In genomic region chr3:96435557-96436091, GRCm38 (mm10) we compare ENCODE assay signal across 8 mouse cellular contexts. TPM values are rescaled to one million over a fixed set of nuclear protein-coding genes. Genes with fewer than 3 reads are reported as not detected.
DNase-seq lines count a peak whose midpoint lies in the region; ATAC-seq and TF ChIP-seq lines count a peak whose summit lies in the region.

No protein-coding gene starts in this region.

- H3K9me3 ChIP-seq in lung, embryonic 16.5 days (ENCODE audit: control insufficient read depth, low read length): no peaks in the 10 kb centered on the region
- no peaks in the 10 kb centered on the region for H3K9me3 ChIP-seq in limb, embryonic 15.5 days

- peak overlapping the region; percentile 38 for H3K4me2 ChIP-seq in lung, embryonic 16.5 days (ENCODE audit: low read depth, low read length)
- H3K4me2 ChIP-seq in limb, embryonic 15.5 days: peak overlapping the region; percentile 34

- H3K36me3 ChIP-seq in lung, embryonic 16.5 days (ENCODE audit: control insufficient read depth, insufficient read depth, low read length): no peaks in the 10 kb centered on the region
- no peaks in the 10 kb centered on the region for H3K36me3 ChIP-seq in limb, embryonic 15.5 days

- peak overlapping the region; percentile 31 for H3K4me3 ChIP-seq in lung, embryonic 16.5 days (ENCODE audit: low read length)
- peak overlapping the region; percentile 28 for H3K4me3 ChIP-seq in limb, embryonic 15.5 days
- H3K4me3 ChIP-seq in cerebellum, adult 2 months (replicated peaks; ENCODE audit: insufficient read depth, low read depth, low read length): no peak overlapping the region

- H3K27me3 ChIP-seq in lung, embryonic 16.5 days (ENCODE audit: control insufficient read depth, insufficient read depth, low read depth, low read length): peaks cover 40% of the 10 kb centered on the region
- H3K27me3 ChIP-seq in limb, embryonic 15.5 days: peaks cover 65% of the 10 kb centered on the region
- H3K27me3 ChIP-seq in cerebellum, adult 2 months (ENCODE audit: control insufficient read depth, insufficient read depth, low read length): no peaks in the 10 kb centered on the region; the same call in 1 of the 2 replicates

- no peak overlapping the region for H3K9ac ChIP-seq in lung, embryonic 16.5 days (ENCODE audit: low read length)
- no peak overlapping the region for H3K9ac ChIP-seq in limb, embryonic 15.5 days

- TF ChIP-seq CTCF in cerebellum, adult 2 months (IDR thresholded peaks at IDR 0.05; ENCODE audit: borderline replicate concordance, insufficient read depth, low read depth, low read length): no peak

- ATAC-seq in lung, embryonic 16.5 days (ENCODE audit: low read depth): no peak
- ATAC-seq in common myeloid progenitor, adult 5-6 weeks (replicated peaks; ENCODE audit: low read depth, poor library complexity, severe bottlenecking): peak; percentile 50
- peak; percentile 42 to 56; a peak in 3 of 4 replicates for ATAC-seq in hematopoietic stem cell, adult 5-6 weeks (replicated peaks in 1 of 2; ENCODE audit: insufficient read depth in 1 of 2, low FRiP score in 2 of 2, low TSS enrichment in 1 of 2, low read depth in 1 of 2, poor library complexity in 2 of 2, severe bottlenecking in 2 of 2)
- no peak for ATAC-seq in limb, embryonic 15.5 days (ENCODE audit: insufficient number of reproducible peaks, low FRiP score, low TSS enrichment, low read depth)

- no peak overlapping the region for H3K27ac ChIP-seq in lung, embryonic 16.5 days (ENCODE audit: low read length)
- H3K27ac ChIP-seq in limb, embryonic 15.5 days: no peak overlapping the region
- H3K27ac ChIP-seq in cerebellum, adult 2 months (ENCODE audit: insufficient read depth, low read length): no peak overlapping the region

- no peak for TF ChIP-seq POLR2A in cerebellum, adult 2 months (IDR thresholded peaks at IDR 0.05; ENCODE audit: borderline replicate concordance, insufficient read depth, low read length)

- 1% methylated on average over 26 of the region's 26 CpGs for WGBS in lung, embryonic 16.5 days
- WGBS in limb, embryonic 15.5 days: under 1% methylated on average over 26 of the region's 26 CpGs
- WGBS in cerebellum, adult 2 months: 3% methylated on average over 26 of the region's 26 CpGs

- peaks cover 5% of the 10 kb centered on the region; the same call in 1 of the 2 replicates for H3K4me1 ChIP-seq in lung, embryonic 16.5 days (replicated peaks; ENCODE audit: control insufficient read depth, insufficient read depth, low read length)
- H3K4me1 ChIP-seq in limb, embryonic 15.5 days: no peaks in the 10 kb centered on the region
- no peaks in the 10 kb centered on the region for H3K4me1 ChIP-seq in cerebellum, adult 2 months (ENCODE audit: control insufficient read depth, insufficient read depth, low read length)

- DNase-seq in lung, adult 18-20 months: no peak
- DNase-seq in retina, postnatal 7 days (ENCODE audit: low read depth, low spot score): peak; percentile 30
- DNase-seq in cerebellum, adult 2 months: no peak
- no peak for DNase-seq in urinary bladder, adult 18-20 months (ENCODE audit: low spot score in 2 of 2)

RNA-seq across cellular contexts. Expression of gene BC107364, which starts 16.5 kb away (rescaled TPM):
- 0.30 and 0.34 TPM in 2 replicates for polyA plus RNA-seq in lung, embryonic 16.5 days (2015; fragmentation: Nextera tagmentation; extraction: Ambion mirVana)
- total RNA-seq in common myeloid progenitor, adult 5-6 weeks (2017): not detected in 2 replicates
- total RNA-seq in hematopoietic stem cell, adult 5-6 weeks (2017): not detected in 2 replicates
- 0.22 and 0.55 TPM in 2 replicates for polyA plus RNA-seq in limb, embryonic 15.5 days (2015; fragmentation: Nextera tagmentation; extraction: Ambion mirVana)
- polyA plus RNA-seq in cerebellum, adult 2 months (2012; rRNA removed): not detected in 2 replicates

Comparison
In these comparisons a context has a peak if more than half of its experiments do, and no peak if none do; other contexts are left out.
1. ATAC-seq: peak in common myeloid progenitor, adult 5-6 weeks (single experiment) and hematopoietic stem cell, adult 5-6 weeks (2 of 2); none in lung, embryonic 16.5 days (single experiment) and limb, embryonic 15.5 days (single experiment).